ENCODE assay signal across 22 mouse cellular contexts in genomic region chr1:74352532-74353096, GRCm38 (mm10). TPM values are rescaled to one million over a fixed set of nuclear protein-coding genes. Genes with fewer than 3 reads are reported as not detected.
DNase-seq lines count a peak whose midpoint lies in the region; ATAC-seq and TF ChIP-seq lines count a peak whose summit lies in the region.
"Had no signal": no experiment of that assay in that cellular context is flagged by ENCODE, and none has a peak within 500 bp of the region (broad histone marks: within the 10 kb centered on the region; RNA-seq: fewer than 3 reads in every experiment).

No protein-coding gene starts in this region.

- TF ChIP-seq EP300 in heart, postnatal 0 days (IDR thresholded peaks at IDR 0.05; ENCODE audit: low read depth) = peak; percentile 83

- no peak overlapping the region for H3K4me3 ChIP-seq in liver, adult 2 months (ENCODE audit: insufficient read depth, low read depth, low read length)
- H3K4me3 ChIP-seq in liver, embryonic 12.5 days = no peak overlapping the region
- H3K4me3 ChIP-seq in brown adipose tissue, adult 24 weeks (ENCODE audit: insufficient read depth, low read depth, low read length) = no peak overlapping the region
- H3K4me3 ChIP-seq in heart, postnatal 0 days (ENCODE audit: low read depth, low read length) = no peak overlapping the region
- H3K4me3 ChIP-seq: forebrain, embryonic 15.5 days; layer of hippocampus, adult 2 months; myocyte; neural tube, embryonic 15.5 days had no signal

- H3K27me3 ChIP-seq in liver, adult 2 months (ENCODE audit: control insufficient read depth, insufficient read depth, low read length) = no peaks in the 10 kb centered on the region
- no peaks in the 10 kb centered on the region for H3K27me3 ChIP-seq in liver, embryonic 12.5 days (replicated peaks)
- no peaks in the 10 kb centered on the region for H3K27me3 ChIP-seq in heart, postnatal 0 days (ENCODE audit: control insufficient read depth, insufficient read depth, low read length)
- H3K27me3 ChIP-seq: forebrain, embryonic 15.5 days; neural tube, embryonic 15.5 days had no signal

- H3K36me3 ChIP-seq in liver, adult 2 months (ENCODE audit: control insufficient read depth, insufficient read depth, low read length) = peaks cover 2% of the 10 kb centered on the region; the same call in 1 of the 2 replicates
- H3K36me3 ChIP-seq in liver, embryonic 12.5 days = no peaks in the 10 kb centered on the region; the same call in 1 of the 2 replicates
- H3K36me3 ChIP-seq in heart, postnatal 0 days (replicated peaks; ENCODE audit: control insufficient read depth, insufficient read depth, low read length) = peaks cover 57% of the 10 kb centered on the region

- no peak overlapping the region for H3K4me2 ChIP-seq in liver, embryonic 12.5 days
- no peak overlapping the region for H3K4me2 ChIP-seq in heart, postnatal 0 days (ENCODE audit: low read depth, low read length)
- H3K4me2 ChIP-seq: forebrain, embryonic 15.5 days; neural tube, embryonic 15.5 days had no signal

- 80% methylated on average over 5 of the region's 5 CpGs for WGBS in liver, adult 2 months
- whole genome bisulfite sequencing in liver, embryonic 12.5 days (ENCODE audit: insufficient replicate concordance) = 65% methylated on average over 5 of the region's 5 CpGs
- WGBS in heart, postnatal 0 days = 59% methylated on average over 5 of the region's 5 CpGs

- no peak for TF ChIP-seq CTCF in liver, adult 2 months (IDR thresholded peaks at IDR 0.05; ENCODE audit: low read depth, low read length)
- TF ChIP-seq CTCF in heart, postnatal 0 days (IDR thresholded peaks at IDR 0.05; ENCODE audit: low read depth) = no peak

- DNase-seq in adrenal gland, postnatal 14 days = peak; percentile 60
- DNase-seq in adrenal gland, postnatal 10 days = no peak
- DNase-seq in liver, adult 2 months (ENCODE audit: extremely low read depth, low read depth, low spot score) = no peak
- DNase-seq in heart, postnatal 0 days (ENCODE audit: low spot score) = peak; percentile 60
- no peak for DNase-seq in B cell, adult 2 months
- DNase-seq: cerebellum, postnatal 10 days; left cerebral cortex, postnatal 4 days; lung, postnatal 10 days; midbrain, embryonic 14.5 days; right cerebral cortex, postnatal 25 days; thymus, postnatal 25 days had no signal

- H3K9ac ChIP-seq in liver, adult 2 months (ENCODE audit: low read depth, low read length) = no peak overlapping the region
- no peak overlapping the region for H3K9ac ChIP-seq in liver, embryonic 12.5 days
- no peak overlapping the region for H3K9ac ChIP-seq in heart, postnatal 0 days (replicated peaks; ENCODE audit: low read depth, low read length)
- H3K9ac ChIP-seq: forebrain, embryonic 15.5 days; liver, embryonic 14.5 days; neural tube, embryonic 15.5 days had no signal

- no peak for TF ChIP-seq POLR2A in liver, adult 2 months (IDR thresholded peaks at IDR 0.05; ENCODE audit: extremely low read depth, insufficient read depth, low read length)

- no peak for ATAC-seq in liver, embryonic 12.5 days
- peak; percentile 57 for ATAC-seq in heart, postnatal 0 days (ENCODE audit: insufficient read depth, low read depth)
- ATAC-seq: forebrain, embryonic 15.5 days; hindbrain, embryonic 16.5 days; intestine, postnatal 0 days had no signal

- peak overlapping the region; percentile 25; the same call in 1 of the 2 replicates for H3K27ac ChIP-seq in liver, adult 2 months (replicated peaks; ENCODE audit: insufficient read depth, low read depth, low read length)
- H3K27ac ChIP-seq in liver, embryonic 12.5 days = no peak overlapping the region
- H3K27ac ChIP-seq in brown adipose tissue, adult 24 weeks (replicated peaks; ENCODE audit: low read depth, low read length) = peak overlapping the region; percentile 47
- H3K27ac ChIP-seq in heart, postnatal 0 days (ENCODE audit: low read depth) = peak overlapping the region; percentile 47
- H3K27ac ChIP-seq: forebrain, embryonic 15.5 days; kidney, postnatal 0 days; layer of hippocampus, adult 2 months; liver, embryonic 14.5 days; neural tube, embryonic 15.5 days had no signal

- peaks cover 1% of the 10 kb centered on the region; the same call in 1 of the 2 replicates for H3K4me1 ChIP-seq in liver, adult 2 months (ENCODE audit: control insufficient read depth, insufficient read depth, low read length)
- no peaks in the 10 kb centered on the region for H3K4me1 ChIP-seq in liver, embryonic 12.5 days
- H3K4me1 ChIP-seq in brown adipose tissue, adult 24 weeks (ENCODE audit: control insufficient read depth, insufficient read depth, insufficient read length, low read length) = peaks cover 10% of the 10 kb centered on the region
- H3K4me1 ChIP-seq in heart, postnatal 0 days (ENCODE audit: control insufficient read depth, insufficient read depth) = 0 out of 2 replicates have a peak, but pooled peaks cover 6% of the 10 kb centered on the region
- H3K4me1 ChIP-seq: forebrain, embryonic 15.5 days; neural tube, embryonic 15.5 days had no signal

- H3K79me2 ChIP-seq in liver, adult 2 months (ENCODE audit: control insufficient read depth, insufficient read depth, low read length) = no peaks in the 10 kb centered on the region

- no peaks in the 10 kb centered on the region for H3K9me3 ChIP-seq in liver, embryonic 12.5 days (replicated peaks)
- no peaks in the 10 kb centered on the region for H3K9me3 ChIP-seq in heart, postnatal 0 days (replicated peaks; ENCODE audit: control insufficient read depth, low read length)
- H3K9me3 ChIP-seq: forebrain, embryonic 15.5 days; neural tube, embryonic 15.5 days had no signal

RNA-seq across cellular contexts. Expression of gene Catip, which starts 9.3 kb away (rescaled TPM):
- total RNA-seq in adrenal gland, postnatal 14 days (2021) = 0.15 and 0.45 TPM in 2 replicates
- under 1 TPM; 0.33 to 0.45 TPM for total RNA-seq in adrenal gland, postnatal 10 days (2021)
- 0.09 TPM in 1 of 2 replicates, not detected in the other for total RNA-seq in liver, adult 2 months (2014; rRNA removed)
- polyA plus RNA-seq in liver, adult 2 months (2012; rRNA removed) = 0.09 TPM in 1 of 2 replicates, not detected in the other
- polyA plus RNA-seq in liver, embryonic 12.5 days (2016; fragmentation: Nextera tagmentation; extraction: Ambion mirVana) = 0.11 and 0.14 TPM in 2 replicates
- not detected in 2 replicates for polyA plus RNA-seq in brown adipose tissue, adult 24 weeks (2012; ENCODE audit: insufficient read depth, insufficient read length, missing spikeins)
- total RNA-seq in heart, postnatal 0 days (2014; rRNA removed; ENCODE audit: low replicate concordance) = 0.12 TPM in 1 of 2 replicates, not detected in the other
- 0.51 and 0.61 TPM in 2 replicates for polyA plus RNA-seq in heart, postnatal 0 days (2015; fragmentation: Nextera tagmentation; extraction: Ambion mirVana)

RNA-seq across cellular contexts. Expression of gene Slc11a1, which starts 22.4 kb away (rescaled TPM):
- total RNA-seq in adrenal gland, postnatal 14 days (2021) = 5.3 and 6.9 TPM in 2 replicates
- total RNA-seq in adrenal gland, postnatal 10 days (2021) = 1 to 10 TPM; 8.2 to 8.9 TPM
- total RNA-seq in liver, adult 2 months (2014; rRNA removed) = 17.5 and 23.4 TPM in 2 replicates
- 10.8 and 21.4 TPM in 2 replicates for polyA plus RNA-seq in liver, adult 2 months (2012; rRNA removed)
- polyA plus RNA-seq in liver, embryonic 12.5 days (2016; fragmentation: Nextera tagmentation; extraction: Ambion mirVana) = 8.6 and 9.0 TPM in 2 replicates
- polyA plus RNA-seq in brown adipose tissue, adult 24 weeks (2012; ENCODE audit: insufficient read depth, insufficient read length, missing spikeins) = 1.5 and 5.8 TPM in 2 replicates
- 2.0 and 2.5 TPM in 2 replicates for total RNA-seq in heart, postnatal 0 days (2014; rRNA removed; ENCODE audit: low replicate concordance)
- 1.6 and 1.8 TPM in 2 replicates for polyA plus RNA-seq in heart, postnatal 0 days (2015; fragmentation: Nextera tagmentation; extraction: Ambion mirVana)

RNA-seq across cellular contexts. Expression of gene Ctdsp1, which starts 38.7 kb away (rescaled TPM):
- 128 and 130 TPM in 2 replicates for total RNA-seq in adrenal gland, postnatal 14 days (2021)
- 100 to 1,000 TPM; 132 to 142 TPM for total RNA-seq in adrenal gland, postnatal 10 days (2021)
- 27.1 and 41.9 TPM in 2 replicates for total RNA-seq in liver, adult 2 months (2014; rRNA removed)
- 167 and 185 TPM in 2 replicates for polyA plus RNA-seq in liver, adult 2 months (2012; rRNA removed)
- polyA plus RNA-seq in liver, embryonic 12.5 days (2016; fragmentation: Nextera tagmentation; extraction: Ambion mirVana) = 42.0 and 42.4 TPM in 2 replicates
- polyA plus RNA-seq in brown adipose tissue, adult 24 weeks (2012; ENCODE audit: insufficient read depth, insufficient read length, missing spikeins) = 66.8 and 98.0 TPM in 2 replicates
- total RNA-seq in heart, postnatal 0 days (2014; rRNA removed; ENCODE audit: low replicate concordance) = 82.6 and 106 TPM in 2 replicates
- 38.0 and 38.4 TPM in 2 replicates for polyA plus RNA-seq in heart, postnatal 0 days (2015; fragmentation: Nextera tagmentation; extraction: Ambion mirVana)

RNA-seq across cellular contexts. Expression of gene Tmbim1, which starts 47.2 kb away (rescaled TPM):
- total RNA-seq in adrenal gland, postnatal 14 days (2021) = 66.7 and 82.3 TPM in 2 replicates
- total RNA-seq in adrenal gland, postnatal 10 days (2021) = 10 to 100 TPM; 63.6 to 68.8 TPM
- total RNA-seq in liver, adult 2 months (2014; rRNA removed) = 26.1 and 31.5 TPM in 2 replicates
- 89.8 and 101 TPM in 2 replicates for polyA plus RNA-seq in liver, adult 2 months (2012; rRNA removed)
- 17.5 and 18.6 TPM in 2 replicates for polyA plus RNA-seq in liver, embryonic 12.5 days (2016; fragmentation: Nextera tagmentation; extraction: Ambion mirVana)
- 34.6 and 41.7 TPM in 2 replicates for polyA plus RNA-seq in brown adipose tissue, adult 24 weeks (2012; ENCODE audit: insufficient read depth, insufficient read length, missing spikeins)
- 55.7 and 100 TPM in 2 replicates for total RNA-seq in heart, postnatal 0 days (2014; rRNA removed; ENCODE audit: low replicate concordance)
- 41.6 and 44.9 TPM in 2 replicates for polyA plus RNA-seq in heart, postnatal 0 days (2015; fragmentation: Nextera tagmentation; extraction: Ambion mirVana)

RNA-seq across cellular contexts. Expression of gene Vil1, which starts 56.6 kb away (rescaled TPM):
- 2.4 and 3.0 TPM in 2 replicates for total RNA-seq in adrenal gland, postnatal 14 days (2021)
- total RNA-seq in adrenal gland, postnatal 10 days (2021) = 1 to 10 TPM; 2.6 to 2.9 TPM
- 0.13 and 0.18 TPM in 2 replicates for total RNA-seq in liver, adult 2 months (2014; rRNA removed)
- 0.22 and 0.26 TPM in 2 replicates for polyA plus RNA-seq in liver, adult 2 months (2012; rRNA removed)
- 0.81 and 0.93 TPM in 2 replicates for polyA plus RNA-seq in liver, embryonic 12.5 days (2016; fragmentation: Nextera tagmentation; extraction: Ambion mirVana)
- polyA plus RNA-seq in brown adipose tissue, adult 24 weeks (2012; ENCODE audit: insufficient read depth, insufficient read length, missing spikeins) = 0.46 and 1.1 TPM in 2 replicates
- total RNA-seq in heart, postnatal 0 days (2014; rRNA removed; ENCODE audit: low replicate concordance) = not detected in 2 replicates
- 0.16 and 0.36 TPM in 2 replicates for polyA plus RNA-seq in heart, postnatal 0 days (2015; fragmentation: Nextera tagmentation; extraction: Ambion mirVana)
- total RNA-seq: megakaryocyte, adult 5-6 weeks had no signal

Comparison
In these comparisons a context has a peak if more than half of its experiments do, and no peak if none do; other contexts are left out.
1. DNase-seq: peak in adrenal gland, postnatal 14 days (single experiment) and heart, postnatal 0 days (single experiment); none in adrenal gland, postnatal 10 days (single experiment), liver, adult 2 months (single experiment) and B cell, adult 2 months (0 of 2).